ENCODE assay signal across 8 mouse cellular contexts in genomic region chr4:129048501-129049305, GRCm38 (mm10). TPM values are rescaled to one million over a fixed set of nuclear protein-coding genes. Genes with fewer than 3 reads are reported as not detected.
DNase-seq lines count a peak whose midpoint lies in the region; ATAC-seq lines count a peak whose summit lies in the region.

No protein-coding gene starts in this region.

- peak; percentile 71; the same call in 1 of the 2 replicates for ATAC-seq in cerebellum, adult (ENCODE audit: insufficient number of reproducible peaks, low FRiP score, low TSS enrichment)
- peak; percentile 96 for ATAC-seq in forebrain, embryonic 16.5 days
- peak; percentile 74 to 78 for ATAC-seq in hematopoietic stem cell, adult 5-6 weeks (replicated peaks in 1 of 2; ENCODE audit: insufficient read depth in 1 of 2, low FRiP score in 2 of 2, low TSS enrichment in 1 of 2, low read depth in 1 of 2, poor library complexity in 2 of 2, severe bottlenecking in 2 of 2)

- peak overlapping the region; percentile 95 for H3K27ac ChIP-seq in forebrain, embryonic 16.5 days (ENCODE audit: low read length)

- peaks cover 8% of the 10 kb centered on the region for H3K27me3 ChIP-seq in forebrain, embryonic 16.5 days (replicated peaks; ENCODE audit: control insufficient read depth, insufficient read depth, low read length)

- peak overlapping the region; percentile 54 for H3K4me3 ChIP-seq in forebrain, embryonic 16.5 days (replicated peaks; ENCODE audit: low read length)

- DNase-seq in R1 (ENCODE audit: low read depth, low spot score) = peak; percentile 91
- DNase-seq in left cerebral cortex, adult 18-20 months (ENCODE audit: low spot score in 2 of 2) = peak; percentile 81 to 88
- peak; percentile 43 for DNase-seq in lung, postnatal 25 days (ENCODE audit: low spot score)
- DNase-seq in retina, embryonic 14.5 days (ENCODE audit: low spot score) = peak; percentile 82
- no peak for DNase-seq in spleen, postnatal 4 days (ENCODE audit: low spot score in 2 of 2)

- H3K36me3 ChIP-seq in forebrain, embryonic 16.5 days (ENCODE audit: control insufficient read depth, insufficient read depth) = no peaks in the 10 kb centered on the region

- no peaks in the 10 kb centered on the region for H3K9me3 ChIP-seq in forebrain, embryonic 16.5 days (ENCODE audit: control insufficient read depth, low read length)

- under 1% methylated on average over 44 of the region's 52 CpGs for WGBS in forebrain, embryonic 16.5 days

- H3K4me2 ChIP-seq in forebrain, embryonic 16.5 days (ENCODE audit: low read length) = peak overlapping the region; percentile 86

- peak overlapping the region; percentile 77 for H3K9ac ChIP-seq in forebrain, embryonic 16.5 days (replicated peaks; ENCODE audit: low read depth, low read length)

- peaks cover 16% of the 10 kb centered on the region for H3K4me1 ChIP-seq in forebrain, embryonic 16.5 days (replicated peaks; ENCODE audit: control insufficient read depth, insufficient read depth, low read length)

RNA-seq across cellular contexts. Expression of gene Rnf19b, which starts 9.4 kb away (rescaled TPM):
- 21.0 and 26.5 TPM in 2 replicates for polyA plus RNA-seq in forebrain, embryonic 16.5 days (2015; fragmentation: Nextera tagmentation; extraction: Ambion mirVana)
- total RNA-seq in hematopoietic stem cell, adult 5-6 weeks (2017) = 59.5 and 74.9 TPM in 2 replicates
- 10 to 100 TPM; 54.7 to 59.3 TPM for total RNA-seq in left cerebral cortex, adult 18-20 months (2021)

RNA-seq across cellular contexts. Expression of gene Tmem54, which starts 56.6 kb away (rescaled TPM):
- polyA plus RNA-seq in forebrain, embryonic 16.5 days (2015; fragmentation: Nextera tagmentation; extraction: Ambion mirVana) = not detected in 2 replicates
- not detected in 2 replicates for total RNA-seq in hematopoietic stem cell, adult 5-6 weeks (2017)
- not detected for total RNA-seq in left cerebral cortex, adult 18-20 months (2021)

RNA-seq across cellular contexts. Expression of gene Ak2, which starts 56.9 kb away (rescaled TPM):
- polyA plus RNA-seq in forebrain, embryonic 16.5 days (2015; fragmentation: Nextera tagmentation; extraction: Ambion mirVana) = 96.9 and 103 TPM in 2 replicates
- total RNA-seq in hematopoietic stem cell, adult 5-6 weeks (2017) = 129 and 145 TPM in 2 replicates
- total RNA-seq in left cerebral cortex, adult 18-20 months (2021) = 10 to 100 TPM; 24.3 to 27.2 TPM

Comparison
In these comparisons a context has a peak if more than half of its experiments do, and no peak if none do; other contexts are left out.
1. DNase-seq: peak in R1 (single experiment), left cerebral cortex, adult 18-20 months (2 of 2), lung, postnatal 25 days (single experiment) and retina, embryonic 14.5 days (single experiment); none in spleen, postnatal 4 days (0 of 2).
2. Peak in every context shown above with its lines, with median percentiles within 50 percentile points of each other: ATAC-seq.